Mouse (Mus musculus): ENCODE measurements around the gene Dbil5. TPM values are rescaled to one million over a fixed set of nuclear protein-coding genes. Genes with fewer than 3 reads are reported as not detected.

Gene Dbil5
- total RNA-seq, 2 experiments from 2014 or later = not detected

DNA sequence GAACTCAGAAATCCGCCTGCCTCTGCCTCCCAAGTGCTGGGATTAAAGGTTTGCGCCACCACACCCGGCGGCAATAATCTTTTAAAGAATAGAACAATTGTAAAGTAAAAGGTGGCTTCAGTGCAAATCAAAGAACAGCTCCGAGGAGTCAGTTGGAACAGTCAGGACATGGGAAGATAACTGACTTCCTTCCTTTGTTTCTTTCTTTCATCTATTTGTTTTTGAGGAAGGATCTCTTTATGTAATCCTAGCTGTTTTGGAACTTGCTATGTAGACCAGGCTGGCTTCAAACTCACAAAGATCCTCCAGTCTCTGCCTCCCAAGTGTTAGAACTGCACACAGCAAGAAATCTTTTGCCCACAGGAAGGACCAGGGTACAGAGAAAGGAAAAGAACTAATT lies 7.2 kb downstream of the Dbil5 start:
- DNase-seq = no peak
- intact Hi-C loops (cut with DNase I) = no loop called here

DNA sequence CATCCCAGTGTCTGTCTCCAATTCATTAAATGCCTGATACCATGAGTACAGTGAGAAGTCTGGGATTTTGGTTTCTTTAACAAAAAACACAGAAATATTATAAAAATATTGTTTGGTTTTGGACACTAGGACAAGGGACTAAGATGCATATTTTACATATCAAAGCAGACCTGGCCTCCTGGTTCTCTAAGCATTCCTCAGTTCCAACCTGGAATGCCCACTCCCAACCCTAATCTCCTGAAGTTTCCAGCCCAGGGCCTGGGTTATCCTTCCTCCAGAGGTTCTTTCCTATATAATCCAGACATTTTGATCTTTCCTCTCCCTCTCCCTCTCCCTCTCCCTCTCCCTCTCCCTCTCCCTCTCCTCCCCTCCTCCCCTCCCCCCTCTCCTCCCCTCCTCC lies 7.6 kb downstream of the Dbil5 start:
- DNase-seq = no peak
- intact Hi-C loops (cut with DNase I) = no loop called here

DNA sequence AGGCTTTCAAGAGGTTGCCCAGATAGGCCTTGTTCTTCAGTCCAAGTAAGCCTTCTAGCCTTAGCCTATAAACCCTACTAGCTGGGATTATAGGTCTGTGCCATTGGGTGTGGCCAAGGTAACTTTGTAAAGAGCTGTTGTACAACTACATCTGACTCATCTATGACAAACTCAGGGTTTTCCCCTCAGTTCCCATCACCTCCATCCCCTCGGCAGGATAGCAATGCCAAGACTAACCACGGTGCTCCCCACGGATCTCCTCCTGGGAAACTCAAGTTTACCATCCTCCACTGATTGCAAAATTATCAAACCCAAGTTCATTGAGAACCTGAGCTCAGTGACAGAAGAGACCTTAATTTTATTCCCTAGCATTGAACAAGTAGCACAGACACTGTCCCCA lies 18.7 kb downstream of the Dbil5 start:
- intact Hi-C loops (cut with DNase I) = no loop called here
- DNase-seq = no peak

DNA sequence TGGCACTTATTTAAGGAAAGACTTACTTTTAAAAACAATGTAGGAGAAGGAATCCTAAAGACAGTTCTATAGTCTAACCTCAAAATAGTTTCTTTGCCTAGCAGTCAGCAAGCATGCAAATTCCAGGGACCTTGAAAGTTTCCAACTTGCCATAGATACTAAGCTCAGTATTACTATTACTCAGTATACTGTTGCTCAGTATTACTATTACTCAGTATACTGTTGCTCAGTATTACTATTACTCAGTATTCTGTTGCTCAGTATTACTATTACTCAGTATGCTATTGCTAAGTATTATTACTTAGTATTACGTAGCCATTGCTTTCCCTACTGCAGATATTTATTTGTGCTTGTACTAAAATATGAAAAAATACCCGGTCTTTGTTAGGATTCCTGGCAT lies 22.3 kb downstream of the Dbil5 start:
- intact Hi-C loops (cut with DNase I) = no loop called here

DNA sequence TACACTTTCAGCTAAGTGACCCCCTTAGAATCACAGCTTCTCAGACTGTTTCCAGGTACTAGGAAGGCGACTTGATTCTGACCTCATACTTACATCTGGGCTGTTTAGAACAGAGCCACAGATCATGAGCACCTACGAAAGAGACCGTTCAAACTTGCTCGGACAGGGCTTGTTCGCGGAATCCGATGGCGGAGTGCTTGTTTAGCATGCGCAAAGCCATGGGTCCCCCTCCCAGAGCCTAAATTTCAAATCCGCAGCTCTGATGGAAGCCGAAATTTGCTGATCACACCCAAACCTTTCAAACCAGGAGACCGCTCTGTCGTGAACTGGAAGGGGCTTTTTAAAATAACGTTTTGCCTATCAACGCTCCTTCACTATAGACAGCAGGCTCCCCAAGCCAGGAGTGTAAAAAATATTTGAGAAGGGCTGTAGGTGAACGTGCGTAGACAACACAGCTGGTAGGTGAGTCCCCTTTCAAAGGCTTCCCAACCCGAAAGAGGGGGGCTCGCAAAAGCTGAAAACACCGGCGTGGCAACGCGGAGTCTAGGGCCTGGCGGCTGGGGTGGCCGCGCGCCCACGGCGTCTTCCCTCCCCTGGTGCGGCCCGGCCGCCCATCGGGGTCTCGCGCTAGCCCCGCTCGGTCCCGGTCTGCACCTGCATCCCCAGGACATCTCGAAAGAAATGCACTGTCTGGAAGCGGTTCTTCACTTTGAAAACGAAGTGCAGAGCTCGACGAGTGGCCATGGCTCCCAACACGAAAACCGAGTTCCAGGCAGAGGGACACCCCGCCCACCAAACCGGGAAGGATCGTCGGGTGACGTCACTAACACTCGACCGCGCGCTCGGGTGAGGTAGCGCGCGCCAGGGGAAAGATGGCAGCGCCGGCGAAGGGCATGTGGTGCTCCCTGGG lies 25.7 kb downstream of the Dbil5 start, which contains the start of the genes Mrm3 and Glod4:
Gene Mrm3 (plus strand): TSS at position 815 of the 910 bp plus-strand sequence.
Gene Glod4 (minus strand): TSS at position 825 of the 910 bp plus-strand sequence.
- DNase-seq = peak; percentile 90 to 97
- intact Hi-C loops (cut with DNase I) = no loop called here

More for the DNA sequence above, 22.3 kb downstream of the Dbil5 start:
- no peak for DNase-seq

DNA sequence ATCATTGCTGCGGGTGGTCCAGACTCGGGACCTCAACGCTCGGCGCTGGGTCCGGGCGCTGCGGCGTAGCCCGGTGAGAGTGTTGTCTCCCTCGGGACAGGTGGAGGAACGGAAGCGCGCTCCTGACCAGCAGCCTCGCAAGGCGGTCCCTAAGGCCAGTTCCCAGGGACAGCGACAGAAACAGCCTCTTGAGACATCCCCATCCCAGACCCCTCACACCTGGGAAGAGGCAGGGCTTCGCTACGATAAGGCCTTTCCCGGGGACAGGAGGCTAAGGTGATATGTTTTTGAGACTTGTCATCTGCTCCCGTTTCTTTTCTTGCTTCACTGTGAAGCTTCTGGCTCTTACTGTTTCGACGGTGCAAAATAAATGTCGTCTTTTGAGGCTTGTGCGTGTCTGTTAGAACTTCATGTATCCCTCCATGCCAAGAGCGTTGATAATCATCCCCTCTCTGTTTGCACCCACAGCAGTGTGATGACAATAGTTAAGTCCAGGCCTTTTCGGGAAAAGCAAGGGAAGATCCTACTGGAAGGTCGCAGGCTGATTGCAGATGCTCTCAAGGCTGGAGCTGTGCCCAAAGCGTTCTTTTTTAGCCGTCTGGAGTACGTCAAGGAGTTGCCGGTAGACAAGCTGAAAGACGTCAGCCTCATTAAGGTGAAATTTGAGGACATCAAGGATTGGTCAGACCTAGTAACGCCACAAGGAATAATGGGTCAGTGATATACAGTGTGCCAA lies 26.6 kb downstream of the Dbil5 start:
- intact Hi-C loops (cut with DNase I) = no loop called here
- DNase-seq = no peak

DNA sequence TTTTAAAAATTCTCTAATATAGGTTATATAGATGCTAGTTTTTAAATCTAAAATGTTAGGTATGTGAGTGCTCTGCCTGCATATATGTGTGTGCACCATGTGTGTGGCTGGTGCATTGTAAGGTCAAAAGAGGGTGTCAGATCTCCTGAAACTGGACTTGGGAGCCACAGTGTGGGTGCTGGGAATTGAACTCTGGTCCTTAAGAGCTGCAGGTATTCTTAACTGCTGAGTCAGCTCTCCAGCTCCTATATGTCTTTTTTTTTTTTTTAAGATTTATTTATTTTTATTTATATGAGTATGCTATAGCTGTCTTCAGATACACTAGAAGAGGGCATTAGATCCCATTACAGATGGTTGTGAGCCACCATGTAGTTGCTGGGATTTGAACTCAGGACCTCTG lies 29.0 kb downstream of the Dbil5 start:
- intact Hi-C loops (cut with DNase I) = no loop called here
- DNase-seq = no peak

DNA sequence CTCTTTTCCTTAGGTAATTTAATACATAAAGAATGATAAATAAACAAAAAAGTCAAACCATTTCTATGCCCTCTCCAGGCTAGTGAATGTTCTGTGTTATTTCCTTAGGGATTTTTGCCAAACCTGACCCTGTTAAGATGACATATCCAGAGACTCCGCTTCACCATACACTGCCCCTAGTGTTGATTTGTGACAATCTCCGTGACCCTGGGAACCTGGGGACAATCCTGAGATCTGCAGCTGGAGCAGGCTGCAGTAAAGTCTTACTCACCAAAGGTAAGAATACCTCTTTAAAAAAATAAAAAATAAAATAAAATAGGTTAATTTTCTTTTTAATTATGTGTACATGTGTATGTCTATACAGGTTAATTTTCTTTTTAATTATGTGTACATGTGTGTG lies 29.8 kb downstream of the Dbil5 start:
- intact Hi-C loops (cut with DNase I) = no loop called here
- DNase-seq = no peak

DNA sequence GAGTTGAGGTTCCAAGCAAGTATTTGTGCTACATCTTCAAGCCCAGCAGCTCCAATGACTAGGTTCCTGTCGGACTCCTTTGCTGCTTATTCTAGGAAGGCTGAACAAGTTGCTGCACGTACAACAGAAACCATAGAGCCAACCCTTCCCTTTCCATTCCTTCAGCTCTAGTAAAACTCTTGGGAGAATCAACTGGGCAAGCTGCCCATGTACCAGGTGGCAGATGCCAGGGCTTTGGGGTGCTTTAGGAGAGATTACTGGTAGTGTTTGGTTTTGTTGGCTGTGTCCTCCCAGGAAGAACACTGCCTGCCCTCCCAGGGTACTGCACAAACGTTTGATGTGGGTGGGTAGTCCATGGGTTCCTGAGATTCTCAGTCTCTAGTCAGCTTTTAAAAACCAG lies 34.6 kb downstream of the Dbil5 start:
- intact Hi-C loops (cut with DNase I) = loop anchor here (2.0 to 5.0 kb wide), 2 partner anchors 153 to 200 kb away; no protein-coding TSS in a partner anchor
- no peak for DNase-seq

DNA sequence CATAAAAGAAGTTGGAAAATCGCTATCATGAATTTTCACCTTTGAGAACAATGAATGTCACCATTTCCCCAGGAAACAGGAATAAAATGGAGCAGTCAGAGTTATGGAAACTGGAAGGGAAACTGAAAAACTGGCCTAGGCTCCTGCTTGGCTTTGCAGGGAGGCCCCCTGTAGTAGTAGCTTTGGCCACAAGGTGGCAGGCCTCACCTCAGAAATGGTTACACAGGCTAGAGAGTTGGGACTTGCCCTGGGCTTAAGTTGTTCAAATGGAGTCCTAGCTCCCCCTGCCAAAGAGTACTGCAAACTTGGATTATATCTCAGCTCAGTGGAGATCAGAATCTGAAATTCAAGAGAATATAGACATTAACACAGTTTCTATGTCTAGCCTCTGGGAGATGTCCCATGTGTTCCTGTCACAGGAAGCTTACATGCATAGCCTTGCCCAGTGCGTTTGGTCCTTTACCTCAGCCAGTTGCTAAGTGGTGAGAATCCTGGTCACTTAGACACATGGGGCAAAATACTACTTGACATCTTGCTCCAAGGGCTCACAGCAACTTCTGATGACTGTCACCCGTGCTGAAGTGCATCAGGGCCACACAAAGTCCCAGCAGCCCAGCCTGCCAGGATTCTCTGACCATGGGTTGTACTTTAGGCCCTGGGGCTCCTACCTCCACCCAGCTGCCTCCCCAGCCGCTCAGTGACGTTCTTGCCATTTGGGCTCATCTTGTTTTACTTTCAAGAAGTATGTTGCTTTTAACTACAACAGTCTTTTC lies 35.9 kb downstream of the Dbil5 start:
- peak; percentile 87 to 93 for DNase-seq
- intact Hi-C loops (cut with DNase I) = loop anchor here (2.0 to 5.0 kb wide), 2 partner anchors 151 to 199 kb away; no protein-coding TSS in a partner anchor

DNA sequence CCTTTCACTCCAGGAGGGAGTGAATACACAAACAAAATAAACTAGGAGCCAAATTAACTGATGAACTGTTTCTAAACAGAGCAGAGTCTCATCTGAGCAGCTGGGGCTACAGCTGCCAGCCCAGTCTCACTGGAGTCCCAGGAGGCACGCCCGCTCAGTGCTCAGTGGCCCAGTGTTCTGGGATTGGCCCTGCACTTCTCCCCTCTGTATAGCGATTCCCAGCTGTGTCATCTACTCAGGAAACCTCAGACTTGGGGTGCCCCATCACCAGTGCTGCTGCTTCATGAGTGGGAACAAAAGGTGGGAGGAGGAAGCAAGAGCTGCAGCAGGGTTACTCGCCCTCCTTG lies 36.5 kb downstream of the Dbil5 start:
- DNase-seq = no peak
- intact Hi-C loops (cut with DNase I) = loop anchor here (2.0 to 5.0 kb wide), 2 partner anchors 151 to 198 kb away; no protein-coding TSS in a partner anchor

DNA sequence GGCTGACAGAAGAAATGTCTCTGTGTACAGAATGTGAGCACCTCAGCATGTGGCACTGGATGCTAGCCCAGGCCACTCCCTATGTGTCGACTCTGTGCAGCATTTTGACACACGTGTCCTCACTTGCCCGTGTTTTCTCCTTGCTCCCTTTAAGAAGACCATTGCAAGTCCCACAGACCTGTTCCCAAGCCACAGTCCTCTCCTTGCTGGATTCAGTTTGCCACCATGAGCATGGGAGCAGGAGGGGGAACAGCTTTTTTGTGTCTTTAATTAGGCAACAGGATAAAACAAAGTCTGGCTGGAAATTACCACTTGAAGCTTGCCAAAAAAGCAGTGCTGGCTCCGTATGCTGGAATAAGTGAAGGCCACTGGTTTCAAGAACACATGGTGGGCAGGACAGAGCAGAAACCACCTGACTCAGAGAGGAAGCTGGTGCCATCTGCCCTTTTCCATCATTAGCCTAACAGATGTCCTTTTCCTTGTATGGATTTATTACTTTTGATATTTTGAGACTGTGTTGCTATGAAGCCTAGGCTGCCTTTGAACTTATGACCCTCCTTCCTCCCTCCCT lies 38.1 kb downstream of the Dbil5 start:
- intact Hi-C loops (cut with DNase I) = no loop called here
- DNase-seq = no peak

DNA sequence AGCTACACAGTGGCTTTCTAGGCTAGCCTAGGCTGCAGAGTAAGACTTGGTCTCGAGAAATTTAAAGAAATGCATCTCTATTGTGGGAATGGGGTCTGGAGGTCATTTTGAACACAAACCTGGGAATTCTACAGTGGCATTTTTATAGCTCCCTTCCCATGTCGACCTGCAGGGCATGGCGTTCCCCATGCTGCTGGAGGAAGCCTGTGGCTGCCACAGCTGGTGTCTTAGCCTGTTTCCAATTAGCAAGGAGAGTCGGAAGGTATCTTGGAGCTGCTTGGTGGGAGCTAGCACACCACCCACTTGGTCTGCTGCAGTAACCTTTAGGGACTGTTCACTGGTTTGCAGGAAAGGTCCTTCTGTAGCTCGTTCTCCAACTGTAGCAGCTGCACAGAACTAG lies 38.7 kb downstream of the Dbil5 start:
- intact Hi-C loops (cut with DNase I) = no loop called here

DNA sequence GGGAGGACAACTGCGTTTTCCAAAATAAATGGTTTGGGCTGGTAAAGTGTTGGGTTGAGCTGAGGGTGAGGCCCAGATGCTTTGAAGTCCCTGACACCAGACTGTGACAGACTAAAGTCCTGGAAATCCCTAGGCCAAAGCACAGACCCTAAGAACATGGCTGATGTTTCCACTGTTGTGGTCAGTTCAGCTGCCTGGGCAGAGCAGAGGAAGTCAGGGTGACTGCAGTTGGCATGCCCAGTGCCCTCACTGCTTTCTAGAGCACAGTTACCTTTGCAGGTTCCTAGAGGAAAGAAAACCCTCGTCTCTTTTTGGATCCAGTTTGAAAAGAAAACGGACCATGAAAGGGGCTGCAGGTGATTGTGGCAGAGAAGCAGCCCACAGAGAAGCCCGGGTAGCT lies 40.0 kb downstream of the Dbil5 start:
- intact Hi-C loops (cut with DNase I) = no loop called here

More for the DNA sequence above, 38.7 kb downstream of the Dbil5 start:
- no peak for DNase-seq

DNA sequence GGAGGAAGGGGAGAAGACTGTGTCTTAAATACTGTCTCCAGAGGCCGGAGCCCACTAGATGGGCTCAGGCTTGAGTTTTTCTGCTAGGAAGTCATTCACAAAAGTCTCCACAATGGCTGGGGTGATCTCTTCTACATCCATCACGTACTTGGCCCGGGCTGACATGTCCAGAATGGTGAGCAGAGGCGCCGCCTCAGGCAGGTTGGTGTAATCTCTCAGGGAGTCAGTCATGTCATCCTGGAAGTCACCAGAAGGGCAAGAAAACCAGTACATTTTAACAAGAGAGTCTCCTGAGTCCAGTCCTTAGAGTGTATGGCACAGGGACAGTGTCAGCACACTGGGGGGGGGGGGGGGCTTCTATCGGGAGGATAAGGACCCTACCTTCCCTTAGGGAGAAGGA lies 41.1 kb downstream of the Dbil5 start:
- DNase-seq = no peak
- intact Hi-C loops (cut with DNase I) = no loop called here

More for the DNA sequence above, 40.0 kb downstream of the Dbil5 start:
- no peak for DNase-seq

DNA sequence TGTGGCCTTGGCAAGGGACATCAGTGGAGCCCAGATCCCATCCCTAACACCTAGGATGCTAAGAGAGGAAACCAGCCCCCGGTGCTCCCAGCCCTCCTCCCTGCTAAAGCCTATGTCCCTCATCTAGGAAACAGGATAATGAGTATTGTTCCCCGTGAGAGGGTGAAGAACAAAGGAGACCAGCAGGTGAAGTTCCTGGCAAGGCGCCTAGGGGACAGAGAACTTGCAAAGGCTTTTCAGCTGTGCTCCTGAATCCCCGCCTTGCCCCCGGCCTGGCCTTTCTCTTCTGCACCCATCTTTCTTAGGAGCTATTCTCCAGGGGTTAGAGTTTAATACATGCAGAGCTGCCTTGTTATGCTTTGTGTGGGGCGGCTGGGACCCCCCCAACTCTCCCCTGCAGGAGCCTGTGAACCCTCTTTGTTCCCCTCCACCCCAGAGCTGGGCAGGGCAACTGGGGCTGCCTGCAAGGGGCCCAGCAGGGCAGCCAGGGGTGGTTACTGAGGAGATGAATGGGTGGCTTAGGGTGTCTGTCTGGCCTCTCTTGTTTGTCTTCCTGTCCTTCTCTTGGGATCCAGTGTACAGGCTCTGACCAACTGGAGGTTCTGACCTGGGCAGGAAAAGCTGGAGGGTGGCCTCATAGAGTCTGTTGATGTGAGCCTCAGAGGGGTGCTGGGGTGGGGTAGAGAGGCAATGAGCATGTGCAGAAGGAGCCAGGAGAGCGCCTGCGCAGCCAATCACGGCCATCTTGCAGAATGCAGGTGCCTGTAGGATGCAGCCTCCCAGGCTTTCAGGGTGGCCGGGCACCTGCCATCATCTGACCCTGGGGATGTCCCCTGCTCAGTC lies 43.0 kb downstream of the Dbil5 start:
- DNase-seq = no peak
- intact Hi-C loops (cut with DNase I) = no loop called here

DNA sequence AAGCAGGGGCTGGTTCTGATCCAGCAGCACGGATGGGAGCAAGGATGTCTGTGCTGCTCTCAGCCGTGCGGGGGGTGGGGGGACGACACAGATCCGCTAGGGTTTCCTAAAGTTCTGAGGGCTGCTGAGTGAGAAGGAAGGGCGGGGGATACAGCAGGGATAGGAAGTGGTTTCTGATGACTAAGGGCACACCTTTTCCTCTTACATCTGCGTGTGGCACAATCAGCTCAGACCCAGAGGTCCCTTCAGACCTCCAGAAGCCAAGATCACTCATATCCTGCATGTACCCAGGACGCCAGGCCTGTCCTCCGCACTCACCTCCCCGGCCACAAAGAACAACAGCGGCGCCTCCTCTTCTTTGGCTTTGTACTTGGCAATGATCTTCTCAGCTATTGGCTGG lies 43.8 kb downstream of the Dbil5 start:
- no peak for DNase-seq
- intact Hi-C loops (cut with DNase I) = no loop called here

DNA sequence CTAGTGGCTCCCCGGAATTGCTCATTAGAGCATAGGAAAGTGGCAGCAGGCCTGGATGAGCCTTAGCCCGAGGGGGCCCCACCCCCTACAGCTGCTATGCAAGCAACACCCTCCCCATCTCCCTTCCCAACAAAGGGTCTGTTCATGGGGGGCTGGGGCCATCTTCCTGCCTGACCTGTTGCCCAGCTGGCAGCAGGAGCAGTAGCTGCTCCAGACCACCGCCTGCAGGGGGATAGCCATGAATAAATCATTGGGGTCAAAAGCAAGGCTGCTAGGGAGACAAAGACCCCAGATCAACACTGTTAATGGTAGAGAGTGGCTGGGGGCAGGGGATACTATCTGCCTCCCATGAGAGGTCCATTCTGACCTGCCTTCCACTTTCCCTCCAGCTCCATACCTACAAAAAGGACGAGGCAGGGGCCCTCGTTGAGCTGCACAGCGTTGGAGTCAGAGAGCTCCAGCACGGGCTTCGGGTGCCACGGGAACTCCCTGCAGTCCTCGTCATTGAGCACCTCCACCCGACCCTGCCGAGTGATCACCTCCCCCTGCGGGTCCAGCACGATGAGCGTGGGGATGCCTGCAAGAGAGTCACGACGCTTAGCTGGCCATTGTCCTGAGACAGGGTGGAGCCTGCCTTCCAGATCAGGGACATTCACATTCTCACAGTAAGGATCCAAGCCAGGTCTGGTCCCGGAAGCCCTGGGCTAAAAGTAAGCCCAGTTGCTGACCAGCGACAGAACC lies 45.4 kb downstream of the Dbil5 start:
- DNase-seq = no peak
- intact Hi-C loops (cut with DNase I) = no loop called here

DNA sequence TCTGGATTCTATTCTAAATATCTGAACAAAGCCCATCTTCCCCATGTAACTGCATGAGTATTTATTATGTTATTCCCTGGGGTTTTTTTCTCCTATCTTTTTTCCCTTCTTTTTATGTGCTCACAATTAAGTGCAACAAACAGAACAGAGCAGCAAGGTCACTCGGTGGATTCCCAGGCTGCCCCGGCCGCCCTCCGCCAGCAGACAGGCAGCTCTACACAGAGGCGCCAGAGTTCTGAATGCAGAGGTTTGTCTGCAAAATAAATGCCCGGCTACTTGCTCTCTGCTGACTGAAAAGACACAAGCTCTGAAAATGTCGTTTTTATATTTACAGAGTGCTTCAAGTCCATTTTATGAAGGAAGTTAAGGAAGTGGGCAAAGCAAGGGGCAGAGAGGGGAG lies 50.1 kb downstream of the Dbil5 start:
- intact Hi-C loops (cut with DNase I) = no loop called here
- no peak for DNase-seq

Data from heart, postnatal 14 days (tissue).